Mouse (Mus musculus) embryonic facial prominence, embryonic 11.5 days (tissue): ENCODE results near the gene Rbpms2. TPM values are rescaled to one million over a fixed set of nuclear protein-coding genes. Genes with fewer than 3 reads are reported as not detected.

ENCODE experiments used
- ATAC-seq: fragments of 200-750 bp; cut with Nextera tagmentation; replicated peaks from 2 replicates; pipeline ENCODE4 v1.8.0; 2017; ENCODE audit warnings: low read depth; ENCODE audit not compliant: insufficient number of reproducible peaks, low FRiP score, low TSS enrichment
- DNase-seq: peaks from one replicate; pipeline ENCODE4 v3.0.0-alpha.2; 2015; ENCODE audit warnings: low spot score
- H3K27ac ChIP-seq: fragments of 300-500 bp; sonication (generic); replicated peaks from 2 replicates; pipeline ENCODE4 v1.5.1; 2014; ENCODE audit warnings: mild to moderate bottlenecking, low read depth, low read length, control low read depth
- H3K27me3 ChIP-seq: fragments of 300-500 bp; sonication (generic); 2 replicates; pipeline ENCODE4 v1.6.1; 2014; ENCODE audit warnings: mild to moderate bottlenecking, low read length, moderate library complexity, mixed read lengths; ENCODE audit not compliant: control insufficient read depth, insufficient read depth
- H3K36me3 ChIP-seq: fragments of 300-500 bp; sonication (generic); replicated peaks from 2 replicates; pipeline ENCODE4 v1.6.1; 2014; ENCODE audit warnings: low read depth, mild to moderate bottlenecking, low read length, moderate library complexity, mixed read lengths; ENCODE audit not compliant: control insufficient read depth, insufficient read depth
- H3K4me1 ChIP-seq: fragments of 300-500 bp; sonication (generic); 2 replicates; pipeline ENCODE4 v1.6.1; 2014; ENCODE audit warnings: low read length, mixed read lengths; ENCODE audit not compliant: control insufficient read depth, insufficient read depth
- H3K4me2 ChIP-seq: fragments of 300-500 bp; sonication (generic); 2 replicates; pipeline ENCODE4 v1.6.1; 2014; ENCODE audit warnings: low read depth, mild to moderate bottlenecking, control low read depth, low read length, moderate library complexity
- H3K4me3 ChIP-seq: fragments of 300-500 bp; sonication (generic); 2 replicates; pipeline ENCODE4 v1.5.1; 2014; ENCODE audit warnings: low read depth, low read length, control low read depth
- H3K9ac ChIP-seq: fragments of 300-500 bp; sonication (generic); replicated peaks from 2 replicates; pipeline ENCODE4 v1.6.1; 2014; ENCODE audit warnings: mild to moderate bottlenecking, control low read depth, low read length
- H3K9me3 ChIP-seq: fragments of 300-500 bp; sonication (generic); replicated peaks from 2 replicates; pipeline ENCODE4 v1.6.1; 2016; ENCODE audit warnings: mild to moderate bottlenecking, low read length, inconsistent platforms, mixed read lengths; ENCODE audit not compliant: control insufficient read depth
- WGBS: fragments of 180-500 bp; shearing (Covaris S2); extraction: QIAGEN DNeasy Blood & Tissue Kit; methylation state at CpG from one replicate; pipeline ENCODE4 v1.1.7; 2014; 5-methylcytosine and 5-hydroxymethylcytosine counted together
- polyA plus RNA-seq: library from polyadenylated mRNA; unstranded; fragments of >200 nt; fragmentation: Nextera tagmentation; extraction: Ambion mirVana; gene quantifications from 2 replicates; pipeline ENCODE4 v1.2.1, GENCODE M21; 2014

Gene Rbpms2
- polyA plus RNA-seq, 1 experiment from 2014 or later = 20.4 TPM

- no peaks in the 10 kb centered on the region for H3K27me3 ChIP-seq
- no peak overlapping the region for H3K4me3 ChIP-seq
- WGBS = 6% methylated on average over 9 of the region's 9 CpGs
Observed at GRCm38 (mm10) chr9:65605471-65606136, 23.8 kb upstream of the Rbpms2 start.

DNA sequence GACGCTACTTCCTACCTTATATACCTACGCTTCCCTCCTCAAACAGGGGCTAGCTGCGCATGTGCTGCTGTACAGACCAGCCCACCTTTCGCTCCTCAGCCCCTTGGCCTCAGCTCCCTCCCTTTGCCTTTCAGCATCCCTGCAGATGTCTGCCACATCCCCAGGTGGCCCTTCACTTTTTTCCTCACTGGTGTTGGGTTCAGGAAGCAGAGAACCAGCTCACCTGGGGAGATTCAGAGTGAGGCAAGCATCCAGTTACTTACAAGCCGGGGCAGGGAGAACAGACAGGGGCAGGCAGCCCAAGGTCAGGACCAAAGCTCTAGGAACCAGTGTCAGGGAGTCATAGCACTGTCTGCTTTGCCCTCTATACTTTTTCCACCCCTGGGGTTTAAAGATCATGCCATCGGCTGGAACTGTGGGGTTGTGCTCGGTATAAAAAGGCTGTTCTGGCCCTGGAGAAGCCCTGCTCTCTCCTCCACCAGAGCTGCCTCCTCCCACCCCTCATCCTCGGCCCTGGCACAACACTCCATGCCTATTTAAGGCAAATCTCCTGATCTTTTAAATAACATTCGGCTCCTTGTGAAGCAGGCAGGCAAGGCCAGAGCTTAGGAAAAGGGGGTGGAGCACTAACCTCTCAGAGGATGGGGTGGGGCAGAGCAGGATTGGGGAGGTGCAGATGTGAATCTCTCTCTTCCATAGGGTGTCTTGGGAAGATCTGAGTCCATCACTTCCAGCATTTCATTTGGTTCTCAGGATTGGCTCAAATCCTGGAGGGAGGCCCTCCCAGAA, 22.9 kb upstream of the Rbpms2 start:
- Histone ChIP-seq H3K4me3 (no peak overlapping the region), H3K27ac (no peak overlapping the region), H3K27me3 (no peaks in the 10 kb centered on the region), H3K4me1 (no peaks in the 10 kb centered on the region), H3K4me2 (no peak overlapping the region), H3K9me3 (no peaks in the 10 kb centered on the region), H3K9ac (peak overlapping the region; percentile 2; the same call in 1 of the 2 replicates), H3K36me3 (no peaks in the 10 kb centered on the region)
- ATAC-seq (no peak), DNase-seq (no peak)
- 34% methylated on average over 9 of the region's 9 CpGs for WGBS

More at GRCm38 (mm10) chr9:65605471-65606136, 23.8 kb upstream of the Rbpms2 start:
- DNase-seq (peak; percentile 99), ATAC-seq (peak; percentile 88)
- H3K9me3 ChIP-seq = no peaks in the 10 kb centered on the region
- no peaks in the 10 kb centered on the region for H3K36me3 ChIP-seq
- H3K4me1 ChIP-seq = no peaks in the 10 kb centered on the region
- H3K27ac ChIP-seq = no peak overlapping the region
- no peak overlapping the region for H3K9ac ChIP-seq
- no peak overlapping the region for H3K4me2 ChIP-seq

GRCm38 (mm10) chr9:65607120-65607519, 22.3 kb upstream of the Rbpms2 start:
- no peaks in the 10 kb centered on the region for H3K36me3 ChIP-seq
- no peaks in the 10 kb centered on the region for H3K9me3 ChIP-seq
- no peaks in the 10 kb centered on the region for H3K4me1 ChIP-seq
- H3K4me3 ChIP-seq = no peak overlapping the region
- no peak for ATAC-seq
- DNase-seq = no peak
- H3K27me3 ChIP-seq = no peaks in the 10 kb centered on the region
- WGBS = 35% methylated on average over 2 of the region's 2 CpGs
- no peak overlapping the region for H3K27ac ChIP-seq
- H3K9ac ChIP-seq = no peak overlapping the region; the same call in 1 of the 2 replicates
- no peak overlapping the region for H3K4me2 ChIP-seq

DNA sequence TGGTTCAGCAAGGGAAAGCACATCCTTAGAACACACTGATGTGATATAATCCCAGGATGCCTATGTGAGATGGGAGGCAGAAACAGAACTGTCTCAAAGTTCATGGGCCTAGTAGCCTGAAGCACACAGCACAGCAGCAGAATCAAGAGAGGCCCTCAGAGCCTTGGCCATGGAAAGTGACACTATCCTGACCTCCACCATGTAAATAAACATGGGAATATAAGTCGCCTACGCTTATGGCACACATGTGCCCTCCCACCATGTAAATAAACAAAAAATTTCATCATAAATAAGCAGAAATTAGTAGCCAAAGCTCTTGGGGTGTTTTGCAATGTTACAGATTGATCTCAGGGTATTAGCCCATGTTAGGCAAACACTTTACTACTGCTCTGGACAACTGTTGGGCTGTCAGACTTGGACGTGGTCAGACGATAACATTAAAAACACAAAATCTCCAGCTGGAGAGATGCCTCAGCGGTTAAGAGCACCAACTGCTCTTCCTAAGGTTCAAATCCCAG, 17.4 kb upstream of the Rbpms2 start:
- Histone ChIP-seq H3K36me3 (no peaks in the 10 kb centered on the region), H3K4me2 (no peak overlapping the region), H3K27me3 (no peaks in the 10 kb centered on the region), H3K4me3 (no peak overlapping the region), H3K9ac (no peak overlapping the region), H3K9me3 (no peaks in the 10 kb centered on the region), H3K4me1 (no peaks in the 10 kb centered on the region), H3K27ac (no peak overlapping the region)
- ATAC-seq (no peak), DNase-seq (no peak)
- WGBS = 82% methylated on average over 5 of the region's 5 CpGs

DNA sequence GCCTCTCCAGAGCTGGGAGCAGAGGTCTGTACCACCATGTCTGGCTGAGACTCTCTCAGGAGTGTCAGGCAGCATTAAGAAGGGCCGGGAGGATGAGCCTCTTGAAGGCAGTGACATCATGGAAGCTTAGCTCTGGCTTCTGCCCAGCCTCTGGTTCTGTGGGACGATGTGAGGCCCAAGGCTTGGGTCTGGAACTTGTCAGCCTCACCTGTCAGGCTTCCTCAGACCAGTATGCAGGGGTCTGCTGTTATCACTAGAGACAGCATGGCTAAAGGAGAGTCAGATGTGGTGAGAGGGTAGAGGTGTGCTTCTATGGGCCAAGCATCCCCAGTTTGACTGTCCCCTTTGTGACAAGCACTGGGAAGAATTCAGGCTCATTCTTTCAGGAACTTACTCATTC, 16.4 kb upstream of the Rbpms2 start:
- Histone ChIP-seq H3K36me3 (no peaks in the 10 kb centered on the region), H3K4me3 (no peak overlapping the region), H3K4me1 (no peaks in the 10 kb centered on the region), H3K27me3 (no peaks in the 10 kb centered on the region), H3K9me3 (no peaks in the 10 kb centered on the region), H3K27ac (no peak overlapping the region), H3K9ac (no peak overlapping the region), H3K4me2 (no peak overlapping the region)
- DNase-seq = no peak
- ATAC-seq = no peak
- 63% methylated on average over 2 of the region's 2 CpGs for WGBS

DNA sequence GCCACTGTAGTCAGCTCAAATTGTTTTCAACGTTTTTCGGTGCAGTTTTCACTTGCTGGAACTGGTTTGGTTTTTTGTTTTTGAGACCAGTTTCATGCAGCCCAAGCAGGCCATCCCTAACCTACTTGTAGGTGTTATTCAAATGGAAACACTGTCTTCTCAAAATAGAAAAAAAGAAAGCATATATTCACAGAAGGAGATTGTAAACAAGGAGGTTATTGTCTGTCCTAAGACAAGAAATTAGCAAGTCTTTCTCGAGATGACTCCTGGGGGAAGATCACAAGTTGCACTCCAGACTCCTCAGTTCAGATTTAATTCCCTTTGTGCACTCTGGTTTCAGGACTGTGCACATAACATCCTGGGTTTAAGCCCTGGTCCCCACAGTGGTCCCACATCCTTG, 10.1 kb upstream of the Rbpms2 start:
- H3K27ac ChIP-seq = no peak overlapping the region
- DNase-seq (no peak), ATAC-seq (no peak)
- WGBS = 53% methylated on average over 3 of the region's 3 CpGs
- H3K9me3 ChIP-seq = no peaks in the 10 kb centered on the region
- H3K9ac ChIP-seq = no peak overlapping the region
- no peaks in the 10 kb centered on the region for H3K36me3 ChIP-seq
- H3K27me3 ChIP-seq = no peaks in the 10 kb centered on the region
- no peaks in the 10 kb centered on the region for H3K4me1 ChIP-seq
- H3K4me3 ChIP-seq = no peak overlapping the region
- H3K4me2 ChIP-seq = no peak overlapping the region

DNA sequence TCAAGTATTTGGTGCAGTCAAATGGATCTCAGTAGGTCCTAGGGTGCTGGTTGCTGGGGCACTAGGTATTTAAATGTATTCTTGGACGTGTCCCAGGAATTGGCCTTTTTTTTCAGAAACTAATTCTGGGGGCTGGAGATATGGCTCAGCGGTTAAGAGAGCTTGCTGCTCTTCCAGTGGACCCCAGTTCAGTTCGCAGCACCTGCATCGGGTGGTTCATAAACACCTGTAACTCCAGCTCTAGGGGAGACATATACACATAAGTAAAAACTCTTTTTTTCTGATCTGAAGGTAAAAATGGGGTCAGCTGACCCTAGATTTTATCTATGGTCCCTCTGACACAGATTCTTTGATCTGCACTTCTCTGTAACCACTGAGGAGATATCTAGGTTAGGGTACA, 8.3 kb upstream of the Rbpms2 start:
- Histone ChIP-seq H3K9me3 (no peaks in the 10 kb centered on the region), H3K27ac (no peak overlapping the region), H3K36me3 (no peaks in the 10 kb centered on the region), H3K4me2 (no peak overlapping the region), H3K27me3 (no peaks in the 10 kb centered on the region), H3K4me1 (no peaks in the 10 kb centered on the region), H3K9ac (no peak overlapping the region), H3K4me3 (no peak overlapping the region)
- WGBS = 92% methylated on average over 4 of the region's 4 CpGs
- DNase-seq (no peak), ATAC-seq (no peak)

- no peaks in the 10 kb centered on the region for H3K4me1 ChIP-seq
- WGBS = 70% methylated on average over 2 of the region's 2 CpGs
Observed at GRCm38 (mm10) chr9:65621666-65622065, 7.8 kb upstream of the Rbpms2 start.

More at GRCm38 (mm10) chr9:65621666-65622065, 7.8 kb upstream of the Rbpms2 start:
- DNase-seq (no peak), ATAC-seq (no peak)
- Histone ChIP-seq H3K4me3 (no peak overlapping the region), H3K27ac (no peak overlapping the region), H3K9me3 (no peaks in the 10 kb centered on the region), H3K4me2 (no peak overlapping the region), H3K9ac (no peak overlapping the region), H3K36me3 (no peaks in the 10 kb centered on the region), H3K27me3 (no peaks in the 10 kb centered on the region)
